Mouse (Mus musculus) stomach, embryonic 16.5 days (tissue): ENCODE data around the gene Pkig. TPM values are rescaled to one million over a fixed set of nuclear protein-coding genes. Genes with fewer than 3 reads are reported as not detected.
A peak's percentile ranks its signal among the peaks of the same experiment; 100 is the strongest.
"Not testable (repeated sequence)": the region's sequence is repeated elsewhere in the genome, so short reads cannot be mapped to it uniquely, and the experiment has no call there.

Experiments used
- ATAC-seq: fragments of 200-750 bp; cut with Nextera tagmentation; 2 replicates; pipeline ENCODE4 v1.8.0; 2017; ENCODE audit warnings: moderate number of reproducible peaks, moderate TSS enrichment; ENCODE audit not compliant: insufficient read depth, low FRiP score
- H3K27ac ChIP-seq: fragments of 300-500 bp; sonication (generic); 2 replicates; pipeline ENCODE4 v1.5.1; 2014; ENCODE audit warnings: low read length
- H3K27me3 ChIP-seq: fragments of 300-500 bp; sonication (generic); 2 replicates; pipeline ENCODE4 v1.6.1; 2014; ENCODE audit warnings: low read length, control low read depth, mixed read lengths; ENCODE audit not compliant: control insufficient read depth, insufficient read depth
- H3K36me3 ChIP-seq: fragments of 300-500 bp; sonication (generic); 2 replicates; pipeline ENCODE4 v1.6.1; 2014; ENCODE audit warnings: low read length; ENCODE audit not compliant: control insufficient read depth, insufficient read depth
- H3K4me1 ChIP-seq: fragments of 300-500 bp; sonication (generic); 2 replicates; pipeline ENCODE4 v1.6.1; 2014; ENCODE audit warnings: low read length, control low read depth, mixed read lengths; ENCODE audit not compliant: control insufficient read depth, insufficient read depth
- H3K4me2 ChIP-seq: fragments of 300-500 bp; sonication (generic); 2 replicates; pipeline ENCODE4 v1.6.1; 2014; ENCODE audit warnings: low read depth, low read length, mixed read lengths
- H3K4me3 ChIP-seq: fragments of 300-500 bp; sonication (generic); replicated peaks from 2 replicates; pipeline ENCODE4 v1.5.1; 2014; ENCODE audit warnings: mild to moderate bottlenecking, low read length
- H3K9ac ChIP-seq: fragments of 300-500 bp; sonication (generic); 2 replicates; pipeline ENCODE4 v1.6.1; 2014; ENCODE audit warnings: low read length
- H3K9me3 ChIP-seq: fragments of 300-500 bp; sonication (generic); replicated peaks from 2 replicates; pipeline ENCODE4 v1.6.1; 2016; ENCODE audit warnings: low read length, control low read depth; ENCODE audit not compliant: control insufficient read depth
- WGBS: fragments of 180-500 bp; shearing (Covaris S2); extraction: QIAGEN DNeasy Blood & Tissue Kit; methylation state at CpG from one replicate; pipeline ENCODE4 v1.1.7; 2014; 5-methylcytosine and 5-hydroxymethylcytosine counted together
- polyA plus RNA-seq: library from polyadenylated mRNA; unstranded; fragments of >200 nt; fragmentation: Nextera tagmentation; extraction: Ambion mirVana; gene quantifications from 2 replicates; pipeline ENCODE4 v1.2.1, GENCODE M21; 2015

The Pkig gene
- polyA plus RNA-seq, 1 experiment from 2014 or later = 107 TPM

DNA sequence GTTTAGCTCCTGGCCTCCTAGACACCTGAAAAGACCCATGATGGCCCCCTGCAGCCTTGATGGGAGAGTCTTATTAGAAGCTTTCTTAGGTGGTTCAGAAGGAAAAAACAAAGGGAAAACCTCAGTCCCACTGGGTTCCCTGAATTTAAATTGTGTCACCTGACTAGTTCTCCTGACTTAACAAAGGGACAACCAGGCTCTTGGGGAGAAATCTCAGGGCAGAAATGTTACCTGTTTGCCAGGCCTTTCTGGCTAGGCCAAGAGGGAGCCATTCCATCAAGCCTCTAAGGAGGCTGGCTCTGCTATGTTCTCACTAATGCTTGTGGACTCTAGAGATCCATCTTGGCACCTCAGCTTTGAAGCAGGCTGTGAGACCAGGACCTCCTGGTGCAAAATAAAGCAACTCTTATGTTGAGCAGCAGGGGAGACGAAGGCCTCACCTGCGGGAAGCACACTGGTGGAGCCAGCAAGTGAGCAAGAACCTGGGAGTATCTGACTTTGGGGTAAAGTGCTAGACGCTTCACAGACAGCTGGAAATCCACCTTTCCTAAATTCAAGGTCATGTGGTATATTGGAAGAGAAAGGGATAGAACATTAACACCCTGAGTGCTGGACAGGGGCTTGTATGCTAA is 40.8 kb upstream of the Pkig start:
- WGBS = 68% methylated on average over 3 of the region's 3 CpGs
- peaks cover 19% of the 10 kb centered on the region for H3K36me3 ChIP-seq
- H3K4me1 ChIP-seq = no peaks in the 10 kb centered on the region
- H3K27me3 ChIP-seq = no peaks in the 10 kb centered on the region
- H3K27ac ChIP-seq = no peak overlapping the region
- H3K9me3 ChIP-seq = no peaks in the 10 kb centered on the region
- H3K4me3 ChIP-seq = no peak overlapping the region
- H3K9ac ChIP-seq = no peak overlapping the region
- no peak for ATAC-seq
- no peak overlapping the region for H3K4me2 ChIP-seq

DNA sequence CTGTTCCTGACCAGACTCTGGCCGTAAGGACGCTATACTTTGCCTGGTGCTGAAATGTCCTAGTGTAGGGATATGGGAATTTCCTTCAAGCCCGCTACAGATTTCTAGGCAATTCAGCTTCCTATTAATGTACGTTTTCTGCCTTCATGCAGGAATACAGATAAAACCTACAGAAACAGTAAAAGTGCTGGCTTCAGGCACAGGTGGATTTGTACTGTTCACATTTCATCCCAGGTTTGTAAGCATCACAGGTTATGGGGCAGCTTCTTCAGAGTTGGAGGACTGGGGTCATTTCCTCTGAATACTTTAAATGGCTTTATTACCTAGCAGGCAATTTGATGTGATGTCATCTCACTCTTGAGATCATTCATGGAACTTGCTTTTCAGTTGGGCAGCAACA is 40.3 kb upstream of the Pkig start:
- 93% methylated on average over 4 of the region's 4 CpGs for WGBS
- Histone ChIP-seq H3K4me1 (no peaks in the 10 kb centered on the region), H3K27me3 (no peaks in the 10 kb centered on the region), H3K9ac (no peak overlapping the region), H3K4me3 (no peak overlapping the region), H3K36me3 (peaks cover 15% of the 10 kb centered on the region), H3K27ac (no peak overlapping the region), H3K4me2 (no peak overlapping the region), H3K9me3 (no peaks in the 10 kb centered on the region)
- no peak for ATAC-seq

DNA sequence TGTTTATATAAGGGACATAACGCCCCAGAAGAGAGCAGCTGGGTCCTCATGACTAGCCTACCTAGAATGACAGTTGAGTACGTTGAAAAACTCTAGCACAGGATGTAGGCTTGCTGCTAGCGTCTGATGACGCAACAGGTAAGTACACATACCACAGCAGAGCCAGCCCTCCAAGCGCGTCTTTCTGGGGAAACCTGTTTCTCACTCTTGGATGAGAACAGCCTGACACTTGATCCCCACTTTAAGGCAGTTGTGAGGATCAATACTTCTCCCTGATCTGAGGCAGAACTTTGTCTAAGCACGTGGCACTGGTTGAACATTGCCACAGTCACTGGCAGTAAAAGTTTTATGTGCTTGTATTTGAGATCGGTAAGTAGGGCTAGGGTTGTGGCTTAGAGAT is 37.7 kb upstream of the Pkig start:
- no peak overlapping the region for H3K27ac ChIP-seq
- peaks cover 17% of the 10 kb centered on the region for H3K36me3 ChIP-seq

DNA sequence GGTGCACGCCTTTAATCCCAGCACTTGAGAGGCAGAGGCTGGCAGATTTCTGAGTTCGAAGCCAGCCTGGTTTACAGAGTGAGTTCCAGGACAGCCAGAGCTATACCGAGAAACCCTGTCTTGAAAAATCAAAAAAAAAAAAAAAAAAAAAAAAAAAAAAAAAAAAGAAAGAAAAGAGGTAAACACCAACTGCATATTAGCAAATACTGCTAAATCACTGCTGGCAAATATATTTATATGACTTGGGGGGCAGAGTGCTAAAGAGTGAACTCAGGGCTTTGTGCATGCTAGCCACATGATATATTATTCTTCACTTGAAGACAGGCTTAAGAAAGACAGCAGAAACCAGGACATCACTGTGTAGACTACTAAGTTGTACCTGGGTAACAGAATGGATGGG is 36.8 kb upstream of the Pkig start:
- WGBS = 92% methylated on average over 3 of the region's 3 CpGs
- not testable (repeated sequence) for H3K9me3 ChIP-seq, H3K4me1 ChIP-seq, H3K4me3 ChIP-seq, H3K4me2 ChIP-seq, H3K9ac ChIP-seq, H3K27me3 ChIP-seq, H3K27ac ChIP-seq, ATAC-seq
- peaks cover 13% of the 10 kb centered on the region for H3K36me3 ChIP-seq

More for the DNA sequence above, 37.7 kb upstream of the Pkig start:
- no peaks in the 10 kb centered on the region for H3K27me3 ChIP-seq
- H3K9ac ChIP-seq = no peak overlapping the region
- no peak overlapping the region for H3K4me3 ChIP-seq
- no peaks in the 10 kb centered on the region for H3K4me1 ChIP-seq
- WGBS = 59% methylated on average over 8 of the region's 8 CpGs
- no peak overlapping the region for H3K4me2 ChIP-seq
- peak; percentile 64; the same call in 1 of the 2 replicates for ATAC-seq
- H3K9me3 ChIP-seq = no peaks in the 10 kb centered on the region

DNA sequence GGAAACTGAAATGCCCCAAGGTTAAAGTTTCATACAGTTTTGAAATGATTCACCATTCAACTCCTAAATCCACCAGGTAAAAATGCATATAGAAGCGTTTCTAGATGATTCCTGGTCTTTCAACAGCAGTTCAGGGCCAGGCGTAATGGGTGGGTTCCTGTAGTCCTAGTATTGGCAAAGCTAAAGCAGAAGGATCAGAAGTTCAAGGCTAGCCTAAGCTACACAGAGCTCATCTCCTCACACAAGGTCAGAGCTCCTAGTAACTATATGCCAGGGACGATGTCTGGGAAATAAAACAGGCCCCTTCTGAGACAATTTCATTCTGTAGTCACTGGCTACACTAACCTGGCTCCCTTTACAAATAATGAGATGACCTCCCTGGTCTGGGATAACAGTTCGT is 27.0 kb upstream of the Pkig start:
- no peak for ATAC-seq

DNA sequence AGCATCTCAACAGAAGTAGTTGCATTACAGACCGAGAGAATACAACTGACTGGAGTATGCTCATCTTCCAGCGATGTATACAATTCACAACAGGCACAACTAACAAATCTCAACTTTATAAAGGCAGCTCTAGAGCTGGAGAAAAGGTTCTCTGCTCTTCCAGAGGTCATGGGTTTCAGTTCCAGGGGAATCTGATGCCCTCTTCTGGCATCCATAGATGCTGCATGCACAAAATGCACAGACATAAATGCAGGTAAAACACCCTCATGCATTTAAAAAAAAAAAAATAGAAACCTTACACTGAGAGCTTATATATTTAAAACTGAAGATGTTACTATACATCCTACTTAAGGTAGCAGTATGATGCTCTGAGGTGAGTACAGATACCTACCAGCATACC is 26.5 kb upstream of the Pkig start:
- 91% methylated on average over 2 of the region's 2 CpGs for WGBS
- no peak overlapping the region for H3K27ac ChIP-seq
- H3K9me3 ChIP-seq = no peaks in the 10 kb centered on the region
- no peaks in the 10 kb centered on the region for H3K27me3 ChIP-seq
- peaks cover 48% of the 10 kb centered on the region for H3K36me3 ChIP-seq
- ATAC-seq = no peak
- H3K4me2 ChIP-seq = no peak overlapping the region
- H3K4me1 ChIP-seq = no peaks in the 10 kb centered on the region
- H3K9ac ChIP-seq = no peak overlapping the region
- H3K4me3 ChIP-seq = no peak overlapping the region

More for the DNA sequence above, 27.0 kb upstream of the Pkig start:
- Histone ChIP-seq H3K9me3 (no peaks in the 10 kb centered on the region), H3K27me3 (no peaks in the 10 kb centered on the region), H3K9ac (no peak overlapping the region), H3K27ac (no peak overlapping the region), H3K36me3 (peaks cover 51% of the 10 kb centered on the region), H3K4me2 (no peak overlapping the region), H3K4me3 (no peak overlapping the region), H3K4me1 (no peaks in the 10 kb centered on the region)
- WGBS = 93% methylated on average over 4 of the region's 4 CpGs

DNA sequence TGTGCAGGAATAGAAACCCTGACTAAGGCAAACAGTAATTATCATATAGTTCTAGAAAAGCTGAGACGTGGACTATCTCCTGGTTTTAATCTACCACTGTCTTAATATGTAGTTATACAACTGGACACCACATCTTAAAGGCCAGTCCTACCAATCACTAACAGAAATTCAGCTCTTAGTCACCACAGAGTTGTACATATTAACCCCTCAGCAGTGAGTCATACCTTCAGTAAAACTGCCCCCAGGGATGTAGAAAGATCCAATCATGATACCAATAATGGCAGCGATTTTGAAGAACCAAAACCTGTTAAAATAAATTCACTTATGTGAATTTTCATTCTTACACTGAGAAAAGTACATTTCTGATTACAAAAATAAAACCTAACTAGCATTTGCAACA is 24.0 kb upstream of the Pkig start:
- no peaks in the 10 kb centered on the region for H3K9me3 ChIP-seq
- no peaks in the 10 kb centered on the region for H3K27me3 ChIP-seq
- ATAC-seq = no peak
- 95% methylated on average over 2 of the region's 2 CpGs for WGBS
- H3K27ac ChIP-seq = no peak overlapping the region
- no peak overlapping the region for H3K4me3 ChIP-seq
- H3K9ac ChIP-seq = no peak overlapping the region
- no peak overlapping the region for H3K4me2 ChIP-seq
- H3K4me1 ChIP-seq = no peaks in the 10 kb centered on the region
- H3K36me3 ChIP-seq = peaks cover 33% of the 10 kb centered on the region

DNA sequence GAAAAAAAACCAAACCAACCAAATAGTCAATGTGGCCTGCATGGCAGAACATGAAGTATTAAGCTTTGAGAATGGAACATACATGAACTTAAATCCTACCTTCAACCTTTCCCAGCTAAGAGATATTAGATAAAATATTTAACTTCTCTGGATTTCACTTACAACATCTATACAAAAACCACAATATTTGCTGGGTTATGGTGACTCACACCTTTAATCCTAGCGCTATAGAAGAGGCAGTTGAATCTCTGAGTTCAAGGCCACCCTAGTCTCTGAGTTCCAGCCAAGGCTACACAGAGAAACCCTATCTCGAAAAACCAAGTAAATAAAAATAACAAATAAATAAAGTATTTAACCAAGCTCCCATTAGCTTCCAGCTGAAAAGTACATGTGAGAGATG is 22.1 kb upstream of the Pkig start:
- Histone ChIP-seq H3K36me3 (peaks cover 23% of the 10 kb centered on the region), H3K9ac (no peak overlapping the region), H3K4me3 (no peak overlapping the region), H3K9me3 (no peaks in the 10 kb centered on the region), H3K4me1 (no peaks in the 10 kb centered on the region; the same call in 1 of the 2 replicates), H3K4me2 (no peak overlapping the region), H3K27ac (no peak overlapping the region), H3K27me3 (no peaks in the 10 kb centered on the region)
- no peak for ATAC-seq
- 89% methylated on average over 2 of the region's 2 CpGs for WGBS

DNA sequence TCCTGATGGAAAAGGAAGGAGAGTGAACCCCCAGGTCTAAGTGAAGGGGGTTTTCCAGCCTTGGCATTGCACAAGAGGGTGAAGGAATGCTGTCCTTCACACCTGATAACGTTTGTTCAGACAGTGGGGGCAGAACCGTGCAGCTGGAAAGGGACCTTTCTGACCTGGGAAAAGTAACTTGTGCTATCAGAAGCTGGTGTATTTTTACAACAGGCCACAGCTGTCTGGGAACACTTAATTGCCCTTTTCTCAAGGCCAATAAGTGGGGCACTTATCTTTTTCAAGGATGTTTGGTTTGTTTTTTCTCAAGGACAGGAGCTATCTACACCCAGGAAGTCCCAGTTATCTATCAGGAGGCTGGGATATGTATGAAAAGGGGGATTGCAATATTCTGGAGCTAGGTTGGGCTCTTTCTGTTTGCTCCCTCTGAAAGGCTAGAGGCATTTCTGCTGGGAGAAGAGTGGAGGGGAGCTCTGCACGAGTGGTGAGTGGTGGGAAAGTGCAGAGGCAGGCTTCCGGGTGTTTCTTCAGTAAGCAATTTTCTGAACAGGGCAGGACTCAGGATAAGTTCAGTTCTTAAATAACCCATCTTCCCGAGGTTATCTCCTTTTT is 20.4 kb upstream of the Pkig start:
- no peak overlapping the region for H3K9ac ChIP-seq
- no peak for ATAC-seq
- no peak overlapping the region for H3K4me3 ChIP-seq
- H3K36me3 ChIP-seq = peaks cover 7% of the 10 kb centered on the region; the same call in 1 of the 2 replicates
- no peaks in the 10 kb centered on the region for H3K27me3 ChIP-seq
- no peaks in the 10 kb centered on the region for H3K9me3 ChIP-seq
- no peak overlapping the region; the same call in 1 of the 2 replicates for H3K27ac ChIP-seq
- H3K4me1 ChIP-seq = peaks cover 10% of the 10 kb centered on the region
- H3K4me2 ChIP-seq = no peak overlapping the region
- WGBS = 37% methylated on average over 5 of the region's 5 CpGs
